Mouse (Mus musculus) MEL (cell line): ENCODE data around the gene Nemf. TPM values are rescaled to one million over a fixed set of nuclear protein-coding genes. Genes with fewer than 3 reads are reported as not detected.

Source experiments
- DNase-seq: peaks from one replicate; pipeline ENCODE4 v3.0.0; 2011; ENCODE audit warnings: low read depth, low spot score
- H3K27ac ChIP-seq: 2 replicates; pipeline ENCODE4 v1.5.1; 2012; ENCODE audit warnings: low read depth, mild to moderate bottlenecking, control low read depth, low read length, moderate library complexity; ENCODE audit not compliant: control insufficient read depth
- H3K27me3 ChIP-seq, 2 experiments: fragments of 150-350 bp in 1 of 2; sonication (generic) in 1 of 2; 2 replicates each; pipeline ENCODE4 v1.6.1; 2012; ENCODE audit warnings: low read length in 2 of 2, mild to moderate bottlenecking in 2 of 2, improper control_type of control experiment in 1 of 2, moderate library complexity in 1 of 2; ENCODE audit not compliant: insufficient read depth in 2 of 2, control insufficient read depth in 1 of 2
- H3K36me3 ChIP-seq, 2 experiments: 2 replicates each; pipeline ENCODE4 v1.6.1; 2012 to 2014; ENCODE audit warnings: low read length in 2 of 2, improper control_type of control experiment in 1 of 2, inconsistent platforms in 1 of 2, mild to moderate bottlenecking in 1 of 2; ENCODE audit not compliant: insufficient read depth in 2 of 2, control insufficient read depth in 1 of 2
- H3K4me1 ChIP-seq, 2 experiments: fragments of 150-350 bp in 1 of 2; sonication (generic) in 1 of 2; 2 replicates each; pipeline ENCODE4 v1.6.1; 2012; ENCODE audit warnings: low read length in 2 of 2, improper control_type of control experiment in 1 of 2, mild to moderate bottlenecking in 1 of 2; ENCODE audit not compliant: insufficient read depth in 2 of 2, control insufficient read depth in 1 of 2
- H3K4me3 ChIP-seq, 2 experiments: fragments of 150-350 bp in 1 of 2; sonication (generic) in 1 of 2; 2 replicates each; pipeline ENCODE4 v1.5.1; 2012; ENCODE audit warnings: low read depth in 2 of 2, low read length in 2 of 2, mild to moderate bottlenecking in 2 of 2, moderate library complexity in 2 of 2, control low read depth in 1 of 2, improper control_type of control experiment in 1 of 2; ENCODE audit not compliant: control insufficient read depth in 1 of 2, insufficient read depth in 1 of 2
- H3K79me2 ChIP-seq: 2 replicates; pipeline ENCODE4 v1.6.1; 2012; ENCODE audit warnings: mild to moderate bottlenecking, low read length, moderate library complexity; ENCODE audit not compliant: control insufficient read depth, poor library complexity, insufficient read depth
- H3K9ac ChIP-seq: 2 replicates; pipeline ENCODE4 v1.6.1; 2012; ENCODE audit warnings: low read depth, mild to moderate bottlenecking, control low read depth, low read length, moderate library complexity; ENCODE audit not compliant: control insufficient read depth, poor library complexity, severe bottlenecking
- H3K9me3 ChIP-seq: fragments of 150-350 bp; sonication (generic); replicated peaks from 2 replicates; pipeline ENCODE4 v1.6.1; 2012; ENCODE audit warnings: mild to moderate bottlenecking, low read length, improper control_type of control experiment, moderate library complexity; ENCODE audit not compliant: insufficient read depth
- CTCF ChIP-seq, 3 experiments: IDR thresholded peaks in 2 of 3; conservative IDR thresholded peaks in 1 of 3; 2 replicates each; pipeline ENCODE4 v1.5.1; 2011 to 2012; ENCODE audit warnings: low read length in 3 of 3, low read depth in 2 of 3, mild to moderate bottlenecking in 2 of 3, improper control_type of control experiment in 1 of 3, inconsistent platforms in 1 of 3, mixed read lengths in 1 of 3, moderate library complexity in 1 of 3; ENCODE audit not compliant: control insufficient read depth in 1 of 3, insufficient read depth in 1 of 3, poor library complexity in 1 of 3, severe bottlenecking in 1 of 3
- ETS1 ChIP-seq: IDR thresholded peaks from 2 replicates; pipeline ENCODE4 v1.6.1; 2012; ENCODE audit warnings: low read depth, mild to moderate bottlenecking, inconsistent platforms, low read length, improper control_type of control experiment, moderate library complexity
- GATA1 ChIP-seq: IDR thresholded peaks from 2 replicates; pipeline ENCODE4 v1.6.1; 2011; ENCODE audit warnings: low read depth, low read length, improper control_type of control experiment
- HCFC1 ChIP-seq: IDR thresholded peaks from 2 replicates; pipeline ENCODE4 v1.6.1; 2012; ENCODE audit warnings: low read depth, mild to moderate bottlenecking, inconsistent platforms, low read length, improper control_type of control experiment, moderate library complexity
- JUND ChIP-seq: IDR thresholded peaks from 2 replicates; pipeline ENCODE4 v1.6.1; 2011; ENCODE audit warnings: low read depth, mild to moderate bottlenecking, improper control_type of control experiment, low read length
- KAT2A ChIP-seq: conservative IDR thresholded peaks from 2 replicates; pipeline ENCODE4 v1.6.1; 2012; ENCODE audit warnings: low read depth, low read length, improper control_type of control experiment, inconsistent platforms
- MAX ChIP-seq: IDR thresholded peaks from 2 replicates; pipeline ENCODE4 v1.6.1; 2011; ENCODE audit warnings: low read length, improper control_type of control experiment
- MAZ ChIP-seq: IDR thresholded peaks from 2 replicates; pipeline ENCODE4 v1.6.1; 2012; ENCODE audit warnings: low read depth, mild to moderate bottlenecking, inconsistent platforms, low read length, improper control_type of control experiment
- MXI1 ChIP-seq: IDR thresholded peaks from 2 replicates; pipeline ENCODE4 v1.6.1; 2011; ENCODE audit warnings: mild to moderate bottlenecking, low read depth, low read length, improper control_type of control experiment
- MYC ChIP-seq: IDR thresholded peaks from 2 replicates; pipeline ENCODE4 v1.6.1; 2011; ENCODE audit warnings: low read depth, mild to moderate bottlenecking, low read length, improper control_type of control experiment, moderate library complexity
- POLR2A ChIP-seq, 2 experiments: IDR thresholded peaks; 2 replicates each; pipeline ENCODE4 v1.6.1; 2011 to 2012; ENCODE audit warnings: low read length in 2 of 2, mild to moderate bottlenecking in 2 of 2, control low read depth in 1 of 2, improper control_type of control experiment in 1 of 2, low read depth in 1 of 2, moderate library complexity in 1 of 2; ENCODE audit not compliant: control insufficient read depth in 1 of 2, insufficient read depth in 1 of 2, poor library complexity in 1 of 2
- POLR2AphosphoS2 ChIP-seq: IDR thresholded peaks from 2 replicates; pipeline ENCODE4 v1.6.1; 2011; ENCODE audit warnings: low read length, improper control_type of control experiment
- POLR2AphosphoS5 ChIP-seq: IDR thresholded peaks from 2 replicates; pipeline ENCODE4 v1.6.1; 2012; ENCODE audit warnings: low read depth, borderline replicate concordance, mild to moderate bottlenecking, inconsistent platforms, low read length, moderate library complexity, mixed read lengths
- RAD21 ChIP-seq: IDR thresholded peaks from 2 replicates; pipeline ENCODE4 v1.6.1; 2011; ENCODE audit warnings: mild to moderate bottlenecking, low read depth, low read length, improper control_type of control experiment
- SIN3A ChIP-seq: IDR thresholded peaks from 2 replicates; pipeline ENCODE4 v1.6.1; 2012; ENCODE audit warnings: low read length, improper control_type of control experiment, inconsistent platforms
- SMC3 ChIP-seq: IDR thresholded peaks from 2 replicates; pipeline ENCODE4 v1.6.1; 2011; ENCODE audit warnings: low read depth, low read length, improper control_type of control experiment
- TAL1 ChIP-seq: IDR thresholded peaks from 2 replicates; pipeline ENCODE4 v1.6.1; 2012; ENCODE audit warnings: mild to moderate bottlenecking, inconsistent platforms, low read length, moderate library complexity, mixed read lengths
- TBP ChIP-seq: IDR thresholded peaks from 2 replicates; pipeline ENCODE4 v1.8.0; 2011; ENCODE audit warnings: low read depth, low read length, improper control_type of control experiment
- UBTF ChIP-seq: IDR thresholded peaks from 2 replicates; pipeline ENCODE4 v1.6.1; 2012; ENCODE audit warnings: low read depth, mild to moderate bottlenecking, inconsistent platforms, low read length, improper control_type of control experiment, moderate library complexity, borderline replicate concordance; ENCODE audit not compliant: insufficient read depth
- USF1 ChIP-seq: IDR thresholded peaks from 2 replicates; pipeline ENCODE4 v1.6.1; 2014; ENCODE audit warnings: low read depth, mild to moderate bottlenecking, inconsistent platforms, low read length, improper control_type of control experiment, moderate library complexity
- ZMIZ1 ChIP-seq: IDR thresholded peaks from 2 replicates; pipeline ENCODE4 v1.6.1; 2012; ENCODE audit warnings: low read depth, mild to moderate bottlenecking, inconsistent platforms, low read length, improper control_type of control experiment, moderate library complexity
- polyA plus RNA-seq, 2 experiments: library from polyadenylated mRNA; stranded (reverse) in 1 of 2; unstranded in 1 of 2; fragments of >175 nt in 1 of 2; fragments of >200 nt in 1 of 2; gene quantifications; 2 replicates each; pipeline versions ENCODE4 v1.2.1 to v1.2.4; 2012; ENCODE audit warnings: low replicate concordance in 2 of 2, low read depth in 1 of 2; ENCODE audit not compliant: insufficient read length in 2 of 2, insufficient read depth in 1 of 2, missing spikeins in 1 of 2
- total RNA-seq: library from RNA; depleted of rRNA; stranded (reverse); fragments of 300-350 nt; gene quantifications from 2 replicates; pipeline ENCODE4 v1.2.3, GENCODE M21; 2012

The Nemf gene
- total and polyA plus RNA-seq, 3 experiments = 30.2 to 33.4 TPM; not detected in 1

- peak; percentile 81 for DNase-seq
- Histone ChIP-seq H3K9me3 (no peaks in the 10 kb centered on the region), H3K27ac (no peak overlapping the region)
- TF ChIP-seq KAT2A (no peak), MAX (no peak), ZMIZ1 (0 out of 2 replicates have a peak, but pooled peaks have one; percentile 41), POLR2AphosphoS5 (no peak), POLR2AphosphoS2 (peak; percentile 18), SIN3A (peak; percentile 85), RAD21 (no peak), CTCF (IDR thresholded peaks at IDR 0.05 in 2 of 3, conservative IDR thresholded peaks at IDR 0.05 in 1 of 3; ENCODE audit: control insufficient read depth in 1 of 3, insufficient read depth in 1 of 3, low read depth in 2 of 3, low read length in 3 of 3, poor library complexity in 1 of 3, severe bottlenecking in 1 of 3) (no peak), MXI1 (peak; percentile 27; the same call in 1 of the 2 replicates), USF1 (no peak), TBP (no peak), MAZ (no peak), JUND (no peak), UBTF (no peak), HCFC1 (no peak), MYC (peak; percentile 23; the same call in 1 of the 2 replicates), TAL1 (no peak), ETS1 (peak; percentile 32; the same call in 1 of the 2 replicates), GATA1 (no peak; the same call in 1 of the 2 replicates), SMC3 (no peak), POLR2A (IDR thresholded peaks at IDR 0.05; ENCODE audit: control insufficient read depth in 1 of 2, insufficient read depth in 1 of 2, low read depth in 1 of 2, low read length in 2 of 2, poor library complexity in 1 of 2) (peak in 1 of 2 experiments; percentile 20; a peak in 2 of 4 replicates)
- TF ChIP-seq, all 39 proteins: peak for 7
- H3K27me3 ChIP-seq = no peaks in the 10 kb centered on the region
- H3K9ac ChIP-seq = peak overlapping the region; percentile 98
- peaks cover 41% of the 10 kb centered on the region for H3K79me2 ChIP-seq
- H3K4me1 ChIP-seq = peaks cover 5 to 7% of the 10 kb centered on the region in 2 experiments
- peaks cover 4 to 27% of the 10 kb centered on the region in 2 experiments; a peak in 3 of 4 replicates for H3K36me3 ChIP-seq
- peak overlapping the region; percentile 81 to 96 for H3K4me3 ChIP-seq
Measured at GRCm38 (mm10) chr12:69373850-69374766, 17.1 kb upstream of the Nemf start.
